ENCODE assay signal across 15 mouse cellular contexts in the genomic region with DNA sequence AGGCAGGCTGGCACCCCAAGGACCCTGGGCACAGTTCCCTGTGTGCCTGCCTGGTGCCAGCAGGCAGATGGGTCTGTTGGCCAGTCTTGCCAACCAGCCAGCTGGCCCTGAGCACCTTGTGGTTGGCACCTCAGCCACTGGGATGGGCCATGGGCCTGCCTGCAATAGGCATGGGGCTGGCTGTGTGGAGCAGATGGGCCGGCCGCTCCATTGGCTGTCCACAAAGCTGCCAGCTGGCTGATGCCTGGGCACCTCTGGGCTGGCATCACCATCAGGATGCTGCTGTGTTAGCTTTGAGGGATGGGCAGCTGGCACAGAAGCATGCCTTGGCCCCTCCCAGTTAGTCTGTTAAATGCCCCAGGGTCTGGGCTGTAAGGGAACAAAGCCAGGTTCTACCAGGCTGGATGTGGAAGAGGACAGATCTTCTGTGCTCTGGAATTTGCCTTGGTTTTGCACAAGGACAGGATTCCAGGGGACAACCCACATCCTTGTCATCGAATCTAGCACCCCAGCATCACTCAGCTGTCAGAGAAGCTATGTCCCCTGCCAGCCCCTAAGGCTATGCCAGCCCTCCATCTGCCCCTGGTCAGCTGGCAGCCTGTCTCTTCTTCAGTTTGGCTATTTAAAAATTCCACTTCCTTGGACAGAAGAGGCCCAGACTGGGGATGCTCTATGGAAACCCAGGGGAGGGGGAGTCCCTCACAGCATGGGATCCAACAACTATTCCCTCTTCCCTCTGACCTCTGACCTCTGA.
DNase-seq lines count a peak whose midpoint lies in the region; ATAC-seq and TF ChIP-seq lines count a peak whose summit lies in the region.
"Had no signal": no experiment of that assay in that cellular context is flagged by ENCODE, and none has a peak within 500 bp of the region (broad histone marks: within the 10 kb centered on the region; RNA-seq: fewer than 3 reads in every experiment).

No protein-coding gene starts in this region.

- ATAC-seq in G1E (ENCODE audit: extremely low read depth, insufficient number of reproducible peaks, low FRiP score, poor library complexity, severe bottlenecking), result no peak
- peak; percentile 93 for ATAC-seq in hindbrain, embryonic 16.5 days
- ATAC-seq in liver, embryonic 12.5 days, result no peak

- H3K9ac ChIP-seq in hindbrain, embryonic 16.5 days (ENCODE audit: low read depth, low read length), result no peak overlapping the region
- no peak overlapping the region for H3K9ac ChIP-seq in liver, embryonic 12.5 days
- H3K9ac ChIP-seq: limb, embryonic 15.5 days had no signal

- WGBS in hindbrain, embryonic 16.5 days, result 47% methylated on average over 3 of the region's 3 CpGs
- 66% methylated on average over 3 of the region's 3 CpGs for WGBS in liver, embryonic 12.5 days (ENCODE audit: insufficient replicate concordance)

- peak overlapping the region; percentile 21; the same call in 1 of the 2 replicates for H3K4me3 ChIP-seq in G1E (ENCODE audit: low read depth, low read length)
- no peak overlapping the region for H3K4me3 ChIP-seq in hindbrain, embryonic 16.5 days (ENCODE audit: low read length)
- no peak overlapping the region for H3K4me3 ChIP-seq in liver, embryonic 12.5 days
- H3K4me3 ChIP-seq: heart, adult 2 months; limb, embryonic 15.5 days had no signal

- peak; percentile 34 to 66 for DNase-seq in heart, adult 18-20 months
- DNase-seq in heart, postnatal 14 days, result no peak
- no peak for DNase-seq in G1E (ENCODE audit: low spot score)
- DNase-seq in cerebellum, adult 9-10 months, result peak; percentile 93
- no peak for DNase-seq in kidney, postnatal 10 days
- no peak for DNase-seq in adrenal gland, postnatal 4 days (ENCODE audit: low spot score in 2 of 2)
- DNase-seq: embryo, embryonic 11 days; kidney, adult 9 months; right cerebral cortex, postnatal 25 days had no signal

- no peaks in the 10 kb centered on the region for H3K4me1 ChIP-seq in G1E (ENCODE audit: insufficient read depth, low read depth, low read length)
- no peaks in the 10 kb centered on the region for H3K4me1 ChIP-seq in hindbrain, embryonic 16.5 days (ENCODE audit: control insufficient read depth, insufficient read depth, low read depth, low read length)
- no peaks in the 10 kb centered on the region for H3K4me1 ChIP-seq in liver, embryonic 12.5 days
- H3K4me1 ChIP-seq: limb, embryonic 15.5 days; megakaryocyte, embryonic 14.5 days had no signal

- H3K27ac ChIP-seq in hindbrain, embryonic 16.5 days (ENCODE audit: low read depth, low read length), result no peak overlapping the region
- H3K27ac ChIP-seq in liver, embryonic 12.5 days, result no peak overlapping the region
- H3K27ac ChIP-seq: heart, adult 2 months; limb, embryonic 15.5 days had no signal

- intact Hi-C loops in heart, postnatal 14 days (cut with DNase I), result loop anchor here (10.0 kb wide), 1 partner anchor 219 kb away; no protein-coding TSS in a partner anchor

- no peaks in the 10 kb centered on the region for H3K36me3 ChIP-seq in G1E (replicated peaks)
- H3K36me3 ChIP-seq in hindbrain, embryonic 16.5 days (ENCODE audit: control insufficient read depth, insufficient read depth, low read length), result no peaks in the 10 kb centered on the region
- no peaks in the 10 kb centered on the region for H3K36me3 ChIP-seq in liver, embryonic 12.5 days
- H3K36me3 ChIP-seq: limb, embryonic 15.5 days had no signal

- H3K4me2 ChIP-seq in hindbrain, embryonic 16.5 days (ENCODE audit: low read length), result no peak overlapping the region
- H3K4me2 ChIP-seq in liver, embryonic 12.5 days, result no peak overlapping the region
- H3K4me2 ChIP-seq: limb, embryonic 15.5 days had no signal

- peaks cover 76% of the 10 kb centered on the region for H3K9me3 ChIP-seq in G1E (replicated peaks)
- H3K9me3 ChIP-seq in hindbrain, embryonic 16.5 days (ENCODE audit: control insufficient read depth, low read length), result no peaks in the 10 kb centered on the region
- H3K9me3 ChIP-seq in liver, embryonic 12.5 days (replicated peaks), result no peaks in the 10 kb centered on the region
- H3K9me3 ChIP-seq: limb, embryonic 15.5 days had no signal

- no peak for TF ChIP-seq CTCF in G1E (IDR thresholded peaks at IDR 0.05; ENCODE audit: low read depth, low read length)

- no peaks in the 10 kb centered on the region for H3K27me3 ChIP-seq in G1E (ENCODE audit: insufficient read depth, low read length)
- H3K27me3 ChIP-seq in hindbrain, embryonic 16.5 days (replicated peaks; ENCODE audit: control insufficient read depth, insufficient read depth, low read length), result no peaks in the 10 kb centered on the region
- H3K27me3 ChIP-seq in liver, embryonic 12.5 days (replicated peaks), result no peaks in the 10 kb centered on the region
- H3K27me3 ChIP-seq: CH12.LX; limb, embryonic 15.5 days; megakaryocyte, embryonic 14.5 days had no signal

Comparison
In these comparisons a context has a peak if more than half of its experiments do, and no peak if none do; other contexts are left out.
1. DNase-seq: peak in heart, adult 18-20 months (2 of 2) and cerebellum, adult 9-10 months (single experiment); none in heart, postnatal 14 days (0 of 2), G1E (single experiment), kidney, postnatal 10 days (single experiment) and adrenal gland, postnatal 4 days (0 of 2).